Mouse (Mus musculus): ENCODE data around the gene Nmb. TPM values are rescaled to one million over a fixed set of nuclear protein-coding genes. Genes with fewer than 3 reads are reported as not detected.

Gene Nmb
- polyA plus RNA-seq, 1 experiment, result 24.5 TPM

DNA sequence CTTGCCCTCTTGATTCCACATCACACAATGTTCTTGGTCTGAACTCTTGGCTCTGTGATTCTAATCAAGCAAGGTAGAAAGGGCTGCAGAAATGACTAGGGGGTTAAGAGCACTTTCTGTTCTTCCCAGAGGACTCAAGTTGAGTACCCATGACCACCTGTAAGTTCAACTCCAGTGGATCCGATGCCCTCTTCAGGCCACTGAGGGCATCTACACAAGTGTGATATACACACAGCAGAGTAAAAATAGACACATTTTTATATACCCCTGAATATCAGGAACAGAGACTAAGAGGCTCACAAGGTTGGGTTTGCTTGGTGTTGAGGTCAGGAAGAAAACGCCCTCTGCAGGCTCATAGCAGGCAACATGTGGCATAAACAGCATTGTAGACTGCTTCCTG lies 31.2 kb downstream of the Nmb start:
- no peak overlapping the region for H3K4me3 ChIP-seq (ENCODE audit: control insufficient read depth, insufficient read depth, low read length)
- peaks cover 58% of the 10 kb centered on the region for H3K36me3 ChIP-seq (ENCODE audit: control insufficient read depth, insufficient read depth, low read length)
- TF ChIP-seq CTCF (IDR thresholded peaks at IDR 0.05; ENCODE audit: borderline replicate concordance, control insufficient read depth, extremely low read depth, insufficient read depth, low read length, poor library complexity) (no peak), POLR2A (IDR thresholded peaks at IDR 0.05; ENCODE audit: control insufficient read depth, extremely low read depth, insufficient read depth, low read length, poor library complexity) (no peak)
- H3K4me1 ChIP-seq (replicated peaks; ENCODE audit: control insufficient read depth, insufficient read depth, low read length), result peaks cover 10% of the 10 kb centered on the region
- DNase-seq, result no peak
- WGBS, result 97% methylated on average over 2 of the region's 2 CpGs
- H3K27ac ChIP-seq (ENCODE audit: control insufficient read depth, insufficient read depth, low read length), result no peak overlapping the region
- no peaks in the 10 kb centered on the region for H3K27me3 ChIP-seq (ENCODE audit: control insufficient read depth, insufficient read depth, low read length)

DNA sequence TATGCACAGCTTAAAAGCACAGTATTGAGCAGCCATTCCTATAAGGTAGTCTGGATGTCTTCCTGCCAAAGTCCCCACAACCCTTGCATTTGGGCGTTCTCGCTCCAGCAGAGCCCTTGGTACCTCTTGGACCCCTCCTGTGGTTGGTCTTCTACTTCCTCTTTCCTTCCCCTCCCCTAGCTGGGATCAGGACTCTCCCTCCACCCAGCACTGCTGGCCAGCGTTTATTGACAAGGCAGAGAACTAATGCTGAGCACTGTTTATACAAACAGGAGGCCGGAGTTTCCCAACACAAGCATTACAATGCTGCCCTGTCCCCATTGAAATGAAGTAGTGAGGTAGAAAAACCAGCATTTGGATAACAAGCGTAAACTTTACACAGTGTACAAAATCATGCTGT lies 31.8 kb downstream of the Nmb start:
- no peak overlapping the region for H3K27ac ChIP-seq (ENCODE audit: control insufficient read depth, insufficient read depth, low read length)
- WGBS, result 87% methylated on average over 5 of the region's 5 CpGs

DNA sequence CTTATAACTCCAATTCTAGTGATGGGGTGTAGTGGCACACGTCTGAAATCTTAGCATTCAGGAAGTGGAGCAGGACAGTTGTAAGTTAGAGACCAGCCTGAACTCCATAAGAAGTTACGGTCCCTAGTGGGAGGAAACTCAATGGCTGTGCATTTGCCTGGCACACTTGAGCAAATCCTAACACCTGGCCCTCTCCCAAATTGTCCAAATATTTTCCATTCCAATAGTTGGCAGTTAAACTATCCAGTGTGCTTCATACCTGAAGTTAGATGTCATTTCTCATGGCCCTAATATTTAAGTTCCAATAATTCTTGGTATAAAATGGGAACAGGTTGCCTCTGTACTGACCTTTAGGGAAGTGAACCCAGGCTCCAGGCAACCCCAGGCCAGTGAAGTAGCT lies 36.2 kb downstream of the Nmb start:
- WGBS, result 87% methylated on average over 2 of the region's 2 CpGs
- Histone ChIP-seq H3K27me3 (ENCODE audit: control insufficient read depth, insufficient read depth, low read length) (no peaks in the 10 kb centered on the region), H3K36me3 (ENCODE audit: control insufficient read depth, insufficient read depth, low read length) (peaks cover 36% of the 10 kb centered on the region), H3K4me3 (ENCODE audit: control insufficient read depth, insufficient read depth, low read length) (no peak overlapping the region), H3K4me1 (replicated peaks; ENCODE audit: control insufficient read depth, insufficient read depth, low read length) (peaks cover 18% of the 10 kb centered on the region), H3K27ac (ENCODE audit: control insufficient read depth, insufficient read depth, low read length) (no peak overlapping the region)
- TF ChIP-seq CTCF (IDR thresholded peaks at IDR 0.05; ENCODE audit: borderline replicate concordance, control insufficient read depth, extremely low read depth, insufficient read depth, low read length, poor library complexity) (no peak), POLR2A (IDR thresholded peaks at IDR 0.05; ENCODE audit: control insufficient read depth, extremely low read depth, insufficient read depth, low read length, poor library complexity) (no peak)
- no peak for DNase-seq

More for the DNA sequence above, 31.8 kb downstream of the Nmb start:
- TF ChIP-seq POLR2A (IDR thresholded peaks at IDR 0.05; ENCODE audit: control insufficient read depth, extremely low read depth, insufficient read depth, low read length, poor library complexity), result no peak
- no peak for TF ChIP-seq CTCF (IDR thresholded peaks at IDR 0.05; ENCODE audit: borderline replicate concordance, control insufficient read depth, extremely low read depth, insufficient read depth, low read length, poor library complexity)
- DNase-seq, result no peak
- H3K27me3 ChIP-seq (ENCODE audit: control insufficient read depth, insufficient read depth, low read length), result no peaks in the 10 kb centered on the region
- no peak overlapping the region for H3K4me3 ChIP-seq (ENCODE audit: control insufficient read depth, insufficient read depth, low read length)
- peaks cover 62% of the 10 kb centered on the region for H3K36me3 ChIP-seq (ENCODE audit: control insufficient read depth, insufficient read depth, low read length)
- H3K4me1 ChIP-seq (replicated peaks; ENCODE audit: control insufficient read depth, insufficient read depth, low read length), result peaks cover 10% of the 10 kb centered on the region

DNA sequence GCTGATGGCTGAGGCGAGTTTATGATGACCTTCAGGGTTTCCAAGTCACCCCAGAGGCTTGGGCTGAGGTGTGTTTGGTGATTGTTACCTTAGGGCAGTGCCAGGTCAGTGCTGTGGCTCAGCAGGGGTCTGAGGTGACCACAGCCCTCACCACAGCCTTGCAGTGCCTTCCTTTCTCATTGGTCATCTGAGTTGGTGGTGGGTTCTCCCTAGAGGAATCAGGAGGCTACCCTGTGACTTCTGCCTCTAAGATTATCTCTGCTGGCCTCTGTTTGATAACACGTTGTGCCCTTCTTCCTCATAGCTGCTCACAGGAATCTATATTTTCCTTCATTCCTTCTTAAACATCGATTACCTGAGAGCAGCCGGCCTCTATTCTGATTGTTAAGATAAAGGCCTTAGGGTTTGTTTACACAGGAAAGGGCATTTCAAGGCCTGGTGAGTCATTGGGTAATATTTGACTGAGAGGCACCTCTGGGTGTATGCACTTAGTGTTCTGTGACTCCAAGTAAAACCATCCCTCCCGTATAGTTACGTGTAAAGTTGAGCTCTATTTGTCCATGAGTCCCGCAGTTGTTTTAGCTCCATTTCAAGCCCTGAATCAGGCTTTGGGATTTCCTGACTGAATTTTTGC lies 38.2 kb downstream of the Nmb start:
- peaks cover 29% of the 10 kb centered on the region for H3K36me3 ChIP-seq (ENCODE audit: control insufficient read depth, insufficient read depth, low read length)
- H3K27me3 ChIP-seq (ENCODE audit: control insufficient read depth, insufficient read depth, low read length), result no peaks in the 10 kb centered on the region
- 92% methylated on average over 7 of the region's 7 CpGs for WGBS
- H3K4me3 ChIP-seq (ENCODE audit: control insufficient read depth, insufficient read depth, low read length), result no peak overlapping the region
- DNase-seq, result no peak
- H3K4me1 ChIP-seq (replicated peaks; ENCODE audit: control insufficient read depth, insufficient read depth, low read length), result peaks cover 31% of the 10 kb centered on the region
- TF ChIP-seq CTCF (IDR thresholded peaks at IDR 0.05; ENCODE audit: borderline replicate concordance, control insufficient read depth, extremely low read depth, insufficient read depth, low read length, poor library complexity) (no peak), POLR2A (IDR thresholded peaks at IDR 0.05; ENCODE audit: control insufficient read depth, extremely low read depth, insufficient read depth, low read length, poor library complexity) (no peak)
- peak overlapping the region; percentile 97 for H3K27ac ChIP-seq (ENCODE audit: control insufficient read depth, insufficient read depth, low read length)

DNA sequence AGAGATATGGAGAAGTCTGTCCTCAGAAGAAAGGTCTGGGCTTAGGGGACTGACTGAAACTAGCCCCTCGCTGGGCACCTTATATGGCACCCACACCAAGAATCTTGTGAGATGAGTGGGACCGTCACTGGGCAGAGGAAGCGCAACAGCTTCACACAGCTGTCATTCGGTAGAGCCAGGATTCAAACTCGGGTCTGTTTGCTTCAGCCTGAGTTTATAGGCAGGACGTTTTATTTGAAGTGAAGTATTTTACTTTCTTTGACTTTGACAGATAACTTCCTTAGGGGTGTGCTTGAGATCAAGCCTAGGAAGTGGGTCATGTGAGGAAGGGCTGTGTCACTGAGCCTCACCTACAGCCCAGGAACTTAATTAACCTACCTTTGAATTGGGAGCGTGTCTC lies 39.4 kb downstream of the Nmb start:
- 35% methylated on average over 7 of the region's 7 CpGs for WGBS
- Histone ChIP-seq H3K27me3 (ENCODE audit: control insufficient read depth, insufficient read depth, low read length) (no peaks in the 10 kb centered on the region), H3K4me1 (replicated peaks; ENCODE audit: control insufficient read depth, insufficient read depth, low read length) (peaks cover 33% of the 10 kb centered on the region), H3K4me3 (ENCODE audit: control insufficient read depth, insufficient read depth, low read length) (peak overlapping the region; percentile 43), H3K27ac (ENCODE audit: control insufficient read depth, insufficient read depth, low read length) (peak overlapping the region; percentile 97), H3K36me3 (ENCODE audit: control insufficient read depth, insufficient read depth, low read length) (peaks cover 26% of the 10 kb centered on the region)
- DNase-seq, result peak; percentile 43
- no peak for TF ChIP-seq POLR2A (IDR thresholded peaks at IDR 0.05; ENCODE audit: control insufficient read depth, extremely low read depth, insufficient read depth, low read length, poor library complexity)
- TF ChIP-seq CTCF (IDR thresholded peaks at IDR 0.05; ENCODE audit: borderline replicate concordance, control insufficient read depth, extremely low read depth, insufficient read depth, low read length, poor library complexity), result no peak

GRCm38 (mm10) chr7:80864831-80865230 lies 40.0 kb downstream of the Nmb start:
- DNase-seq, result peak; percentile 86

More at GRCm38 (mm10) chr7:80864831-80865230, 40.0 kb downstream of the Nmb start:
- Histone ChIP-seq H3K36me3 (ENCODE audit: control insufficient read depth, insufficient read depth, low read length) (peaks cover 21% of the 10 kb centered on the region), H3K4me1 (replicated peaks; ENCODE audit: control insufficient read depth, insufficient read depth, low read length) (peaks cover 36% of the 10 kb centered on the region), H3K27me3 (ENCODE audit: control insufficient read depth, insufficient read depth, low read length) (no peaks in the 10 kb centered on the region), H3K4me3 (ENCODE audit: control insufficient read depth, insufficient read depth, low read length) (peak overlapping the region; percentile 43), H3K27ac (ENCODE audit: control insufficient read depth, insufficient read depth, low read length) (peak overlapping the region; percentile 97)
- 0% methylated on average over 8 of the region's 8 CpGs for WGBS
- TF ChIP-seq CTCF (IDR thresholded peaks at IDR 0.05; ENCODE audit: borderline replicate concordance, control insufficient read depth, extremely low read depth, insufficient read depth, low read length, poor library complexity) (no peak), POLR2A (IDR thresholded peaks at IDR 0.05; ENCODE audit: control insufficient read depth, extremely low read depth, insufficient read depth, low read length, poor library complexity) (0 out of 2 replicates have a peak, but pooled peaks have one; percentile 30)

Data from thymus, adult 2 months (tissue).